In genomic region chr11:102651381-102651780, GRCm38 (mm10) we compare ENCODE assay signal across 8 mouse cellular contexts. TPM values are rescaled to one million over a fixed set of nuclear protein-coding genes. Genes with fewer than 3 reads are reported as not detected.
DNase-seq lines count a peak whose midpoint lies in the region; ATAC-seq and TF ChIP-seq lines count a peak whose summit lies in the region.

No protein-coding gene starts in this region.

- no peaks in the 10 kb centered on the region for H3K9me3 ChIP-seq in hindbrain, embryonic 14.5 days (ENCODE audit: control insufficient read depth, low read length)
- H3K9me3 ChIP-seq in hindbrain, embryonic 16.5 days (ENCODE audit: control insufficient read depth, low read length): no peaks in the 10 kb centered on the region
- H3K9me3 ChIP-seq in embryonic facial prominence, embryonic 15.5 days (replicated peaks): no peaks in the 10 kb centered on the region

- ATAC-seq in hindbrain, embryonic 14.5 days (ENCODE audit: low FRiP score): no peak
- ATAC-seq in hindbrain, embryonic 16.5 days: no peak
- ATAC-seq in embryonic facial prominence, embryonic 15.5 days (ENCODE audit: insufficient number of reproducible peaks, low FRiP score, low TSS enrichment, low read depth): 0 out of 2 replicates have a peak, but pooled peaks have one; percentile 34

- no peak overlapping the region for H3K4me3 ChIP-seq in hindbrain, embryonic 14.5 days (replicated peaks; ENCODE audit: low read length)
- H3K4me3 ChIP-seq in hindbrain, embryonic 16.5 days (ENCODE audit: low read length): no peak overlapping the region
- no peak overlapping the region for H3K4me3 ChIP-seq in embryonic facial prominence, embryonic 15.5 days (replicated peaks)
- H3K4me3 ChIP-seq in left cerebral cortex, adult 2 months: no peak overlapping the region

- intact Hi-C loops in left cerebral cortex, adult 2 months (cut with DNase I): loop anchor here (1.0 to 2.0 kb wide), 2 partner anchors 78 to 165 kb away; no protein-coding TSS in a partner anchor

- TF ChIP-seq CTCF in left cerebral cortex, adult 2 months (IDR thresholded peaks at IDR 0.05): peak; percentile 95

- no peaks in the 10 kb centered on the region for H3K4me1 ChIP-seq in hindbrain, embryonic 14.5 days (replicated peaks; ENCODE audit: control insufficient read depth, insufficient read depth, low read length)
- H3K4me1 ChIP-seq in hindbrain, embryonic 16.5 days (ENCODE audit: control insufficient read depth, insufficient read depth, low read depth, low read length): no peaks in the 10 kb centered on the region
- H3K4me1 ChIP-seq in embryonic facial prominence, embryonic 15.5 days: peaks cover 16% of the 10 kb centered on the region

- no peaks in the 10 kb centered on the region for H3K27me3 ChIP-seq in hindbrain, embryonic 14.5 days (ENCODE audit: control insufficient read depth, insufficient read depth, low read length)
- H3K27me3 ChIP-seq in hindbrain, embryonic 16.5 days (replicated peaks; ENCODE audit: control insufficient read depth, insufficient read depth, low read length): no peaks in the 10 kb centered on the region
- no peaks in the 10 kb centered on the region for H3K27me3 ChIP-seq in embryonic facial prominence, embryonic 15.5 days

- no peak overlapping the region for H3K27ac ChIP-seq in hindbrain, embryonic 14.5 days
- H3K27ac ChIP-seq in hindbrain, embryonic 16.5 days (ENCODE audit: low read depth, low read length): no peak overlapping the region
- no peak overlapping the region for H3K27ac ChIP-seq in embryonic facial prominence, embryonic 15.5 days (replicated peaks)
- H3K27ac ChIP-seq in left cerebral cortex, adult 2 months: no peak overlapping the region

- no peak overlapping the region for H3K4me2 ChIP-seq in hindbrain, embryonic 14.5 days (replicated peaks)
- no peak overlapping the region; the same call in 1 of the 2 replicates for H3K4me2 ChIP-seq in hindbrain, embryonic 16.5 days (ENCODE audit: low read length)
- no peak overlapping the region for H3K4me2 ChIP-seq in embryonic facial prominence, embryonic 15.5 days (replicated peaks)

- no peak overlapping the region for H3K9ac ChIP-seq in hindbrain, embryonic 14.5 days
- no peak overlapping the region for H3K9ac ChIP-seq in hindbrain, embryonic 16.5 days (ENCODE audit: low read depth, low read length)
- H3K9ac ChIP-seq in embryonic facial prominence, embryonic 15.5 days: no peak overlapping the region

- peak; percentile 85 for DNase-seq in hindbrain, embryonic 14.5 days (ENCODE audit: low spot score)
- peak; percentile 71 to 77 for DNase-seq in adrenal gland, postnatal 36 days
- DNase-seq in heart, postnatal 4 days: peak; percentile 88
- peak; percentile 56 to 73 for DNase-seq in left cerebral cortex, adult 2 months (ENCODE audit: extremely low spot score in 1 of 2, low spot score in 2 of 2)
- DNase-seq in naive thymus-derived CD4-positive, alpha-beta T cell, adult 2 months (ENCODE audit: low read depth): peak; percentile 37
- DNase-seq in thymus, postnatal 25 days: peak; percentile 32

- H3K36me3 ChIP-seq in hindbrain, embryonic 14.5 days (replicated peaks; ENCODE audit: control insufficient read depth, insufficient read depth): no peaks in the 10 kb centered on the region
- no peaks in the 10 kb centered on the region for H3K36me3 ChIP-seq in hindbrain, embryonic 16.5 days (ENCODE audit: control insufficient read depth, insufficient read depth, low read length)
- H3K36me3 ChIP-seq in embryonic facial prominence, embryonic 15.5 days: no peaks in the 10 kb centered on the region

- 3% methylated on average over 9 of the region's 9 CpGs for WGBS in hindbrain, embryonic 14.5 days
- WGBS in hindbrain, embryonic 16.5 days: 3% methylated on average over 9 of the region's 9 CpGs
- WGBS in embryonic facial prominence, embryonic 15.5 days: 3% methylated on average over 9 of the region's 9 CpGs

RNA-seq across cellular contexts. Expression of gene Meioc, which starts 12.1 kb away (rescaled TPM):
- 0.16 TPM in 1 of 2 replicates, not detected in the other for polyA plus RNA-seq in hindbrain, embryonic 14.5 days (2014; fragmentation: Nextera tagmentation; extraction: Ambion mirVana)
- 0.15 and 0.17 TPM in 2 replicates for polyA plus RNA-seq in hindbrain, embryonic 16.5 days (2015; fragmentation: Nextera tagmentation; extraction: Ambion mirVana)
- total RNA-seq in adrenal gland, postnatal 36 days (2021): not detected
- polyA plus RNA-seq in embryonic facial prominence, embryonic 15.5 days (2015; fragmentation: Nextera tagmentation; extraction: Ambion mirVana): 0.58 and 0.80 TPM in 2 replicates
- total RNA-seq in heart, postnatal 4 days (2021): under 1 TPM; 0.09 to 0.33 TPM
- not detected for total RNA-seq in left cerebral cortex, adult 2 months (2021)

RNA-seq across cellular contexts. Expression of gene Ccdc43, which starts 46.2 kb away (rescaled TPM):
- polyA plus RNA-seq in hindbrain, embryonic 14.5 days (2014; fragmentation: Nextera tagmentation; extraction: Ambion mirVana): 31.3 and 38.4 TPM in 2 replicates
- 33.3 and 34.8 TPM in 2 replicates for polyA plus RNA-seq in hindbrain, embryonic 16.5 days (2015; fragmentation: Nextera tagmentation; extraction: Ambion mirVana)
- total RNA-seq in adrenal gland, postnatal 36 days (2021): 10 to 100 TPM; 29.2 to 29.5 TPM
- 40.4 and 41.6 TPM in 2 replicates for polyA plus RNA-seq in embryonic facial prominence, embryonic 15.5 days (2015; fragmentation: Nextera tagmentation; extraction: Ambion mirVana)
- total RNA-seq in heart, postnatal 4 days (2021): 10 to 100 TPM; 21.8 to 23.2 TPM
- total RNA-seq in left cerebral cortex, adult 2 months (2021): 10 to 100 TPM; 24.6 to 34.5 TPM

RNA-seq across cellular contexts. Expression of gene Fzd2, which starts 47.2 kb away (rescaled TPM):
- polyA plus RNA-seq in hindbrain, embryonic 14.5 days (2014; fragmentation: Nextera tagmentation; extraction: Ambion mirVana): 8.2 and 9.2 TPM in 2 replicates
- 6.0 and 6.7 TPM in 2 replicates for polyA plus RNA-seq in hindbrain, embryonic 16.5 days (2015; fragmentation: Nextera tagmentation; extraction: Ambion mirVana)
- total RNA-seq in adrenal gland, postnatal 36 days (2021): 1 to 10 TPM; 3.1 to 4.2 TPM
- polyA plus RNA-seq in embryonic facial prominence, embryonic 15.5 days (2015; fragmentation: Nextera tagmentation; extraction: Ambion mirVana): 45.8 and 47.6 TPM in 2 replicates
- 10 to 100 TPM; 21.9 TPM for total RNA-seq in heart, postnatal 4 days (2021)
- total RNA-seq in left cerebral cortex, adult 2 months (2021): 10 to 100 TPM; 10.9 to 11.7 TPM

Comparison
In these comparisons a context has a peak if more than half of its experiments do, and no peak if none do; other contexts are left out.
1. DNase-seq: peak in every context shown above with its lines; median percentile 88 in heart, postnatal 4 days; 85 in hindbrain, embryonic 14.5 days; 74 in adrenal gland, postnatal 36 days; 64 in left cerebral cortex, adult 2 months; 37 in naive thymus-derived CD4-positive, alpha-beta T cell, adult 2 months; 32 in thymus, postnatal 25 days.